Comparison of ENCODE assay signal across 8 mouse cellular contexts in genomic region chr4:148448853-148449245, GRCm38 (mm10). TPM values are rescaled to one million over a fixed set of nuclear protein-coding genes. Genes with fewer than 3 reads are reported as not detected.
DNase-seq lines count a peak whose midpoint lies in the region; ATAC-seq and TF ChIP-seq lines count a peak whose summit lies in the region.

No protein-coding gene starts in this region.

- H3K9me3 ChIP-seq in forebrain, embryonic 15.5 days: no peaks in the 10 kb centered on the region
- no peaks in the 10 kb centered on the region for H3K9me3 ChIP-seq in midbrain, embryonic 12.5 days

- peaks cover 7% of the 10 kb centered on the region for H3K36me3 ChIP-seq in spleen, adult 2 months (ENCODE audit: control insufficient read depth, insufficient read depth, low read length)
- H3K36me3 ChIP-seq in forebrain, embryonic 15.5 days: peaks cover 21% of the 10 kb centered on the region
- H3K36me3 ChIP-seq in midbrain, embryonic 12.5 days: peaks cover 21% of the 10 kb centered on the region

- H3K4me1 ChIP-seq in spleen, adult 2 months (ENCODE audit: control insufficient read depth, insufficient read depth, insufficient read length): peaks cover 9% of the 10 kb centered on the region; the same call in 1 of the 2 replicates
- H3K4me1 ChIP-seq in forebrain, embryonic 15.5 days: peaks cover 38% of the 10 kb centered on the region
- peaks cover 27% of the 10 kb centered on the region for H3K4me1 ChIP-seq in midbrain, embryonic 12.5 days

- H3K9ac ChIP-seq in forebrain, embryonic 15.5 days (replicated peaks): peak overlapping the region; percentile 77
- peak overlapping the region; percentile 94 for H3K9ac ChIP-seq in midbrain, embryonic 12.5 days (replicated peaks)

- intact Hi-C loops in left cerebral cortex, postnatal 14 days (cut with DNase I): no loop called here

- H3K4me3 ChIP-seq in spleen, adult 2 months (ENCODE audit: extremely low read depth, insufficient read depth, insufficient read length): peak overlapping the region; percentile 71
- H3K4me3 ChIP-seq in forebrain, embryonic 15.5 days: peak overlapping the region; percentile 70
- peak overlapping the region; percentile 97 for H3K4me3 ChIP-seq in midbrain, embryonic 12.5 days

- peak overlapping the region; percentile 44 for H3K27ac ChIP-seq in spleen, adult 2 months (ENCODE audit: insufficient read depth, low read length)
- H3K27ac ChIP-seq in forebrain, embryonic 15.5 days (replicated peaks): peak overlapping the region; percentile 74
- peak overlapping the region; percentile 83 for H3K27ac ChIP-seq in midbrain, embryonic 12.5 days (replicated peaks)

- no peaks in the 10 kb centered on the region for H3K27me3 ChIP-seq in spleen, adult 2 months (ENCODE audit: control insufficient read depth, insufficient read depth, low read length)
- H3K27me3 ChIP-seq in forebrain, embryonic 15.5 days: no peaks in the 10 kb centered on the region
- no peaks in the 10 kb centered on the region for H3K27me3 ChIP-seq in midbrain, embryonic 12.5 days

- no peak for ATAC-seq in CD4-positive, CD25-positive, alpha-beta regulatory T cell, adult 4 months
- no peak for ATAC-seq in forebrain, embryonic 15.5 days (replicated peaks)
- no peak for ATAC-seq in midbrain, embryonic 12.5 days (ENCODE audit: low FRiP score, low read depth)

- peak; percentile 51 for DNase-seq in CD4-positive, CD25-positive, alpha-beta regulatory T cell, adult 2 months (ENCODE audit: low read depth, low spot score)
- no peak for DNase-seq in spleen, adult 2 months (ENCODE audit: low read depth in 1 of 2, low spot score in 2 of 2)
- DNase-seq in spleen, adult 18-20 months: no peak
- peak; percentile 36 to 42 for DNase-seq in left cerebral cortex, postnatal 14 days (ENCODE audit: low spot score in 2 of 2)
- no peak for DNase-seq in thymus, postnatal 14 days

- no peak for TF ChIP-seq CTCF in spleen, adult 2 months (IDR thresholded peaks at IDR 0.05; ENCODE audit: extremely low read depth, insufficient read depth, insufficient read length, insufficient replicate concordance)

- 0% methylated on average over 15 of the region's 15 CpGs for WGBS in spleen, adult 2 months
- under 1% methylated on average over 15 of the region's 15 CpGs for WGBS in forebrain, embryonic 15.5 days
- WGBS in midbrain, embryonic 12.5 days: under 1% methylated on average over 15 of the region's 15 CpGs

- peak overlapping the region; percentile 63 for H3K4me2 ChIP-seq in forebrain, embryonic 15.5 days (replicated peaks)
- peak overlapping the region; percentile 75 for H3K4me2 ChIP-seq in midbrain, embryonic 12.5 days (replicated peaks)

- no peak for TF ChIP-seq POLR2A in spleen, adult 2 months (IDR thresholded peaks at IDR 0.05; ENCODE audit: low read depth, low read length)

RNA-seq across cellular contexts. Expression of gene Mtor, which starts 0.4 kb away (rescaled TPM):
- 10 to 100 TPM in 1 of 2 experiments, 1 to 10 TPM in 1; 7.9 to 13.0 TPM for polyA plus RNA-seq in CD4-positive, CD25-positive, alpha-beta regulatory T cell, adult 4 months (2017; shearing (Covaris generic))
- polyA plus RNA-seq in spleen, adult 2 months (2012; rRNA removed): 14.2 and 14.6 TPM in 2 replicates
- 22.6 and 25.1 TPM in 2 replicates for polyA plus RNA-seq in forebrain, embryonic 15.5 days (2015; fragmentation: Nextera tagmentation; extraction: Ambion mirVana)
- 10 to 100 TPM; 87.2 to 89.3 TPM for total RNA-seq in left cerebral cortex, postnatal 14 days (2021)
- 33.3 and 35.4 TPM in 2 replicates for polyA plus RNA-seq in midbrain, embryonic 12.5 days (2016; fragmentation: Nextera tagmentation; extraction: Ambion mirVana)

RNA-seq across cellular contexts. Expression of gene Ubiad1, which starts 4.3 kb away (rescaled TPM):
- polyA plus RNA-seq in CD4-positive, CD25-positive, alpha-beta regulatory T cell, adult 4 months (2017; shearing (Covaris generic)): 10 to 100 TPM in 1 of 2 experiments, 1 to 10 TPM in 1; 8.7 to 12.9 TPM
- polyA plus RNA-seq in spleen, adult 2 months (2012; rRNA removed): 11.3 and 13.2 TPM in 2 replicates
- polyA plus RNA-seq in forebrain, embryonic 15.5 days (2015; fragmentation: Nextera tagmentation; extraction: Ambion mirVana): 18.4 and 19.0 TPM in 2 replicates
- 1 to 10 TPM; 8.8 to 9.5 TPM for total RNA-seq in left cerebral cortex, postnatal 14 days (2021)
- 20.5 and 21.1 TPM in 2 replicates for polyA plus RNA-seq in midbrain, embryonic 12.5 days (2016; fragmentation: Nextera tagmentation; extraction: Ambion mirVana)

RNA-seq across cellular contexts. Expression of gene Angptl7, which starts 51.4 kb away (rescaled TPM):
- under 1 TPM; 0.59 to 0.65 TPM for polyA plus RNA-seq in CD4-positive, CD25-positive, alpha-beta regulatory T cell, adult 4 months (2017; shearing (Covaris generic))
- polyA plus RNA-seq in spleen, adult 2 months (2012; rRNA removed): 1.3 and 3.6 TPM in 2 replicates
- polyA plus RNA-seq in forebrain, embryonic 15.5 days (2015; fragmentation: Nextera tagmentation; extraction: Ambion mirVana): 0.33 and 0.38 TPM in 2 replicates
- under 1 TPM; 0.31 to 0.44 TPM for total RNA-seq in left cerebral cortex, postnatal 14 days (2021)
- polyA plus RNA-seq in midbrain, embryonic 12.5 days (2016; fragmentation: Nextera tagmentation; extraction: Ambion mirVana): 0.27 and 0.51 TPM in 2 replicates

Comparison
In these comparisons a context has a peak if more than half of its experiments do, and no peak if none do; other contexts are left out.
1. DNase-seq: peak in CD4-positive, CD25-positive, alpha-beta regulatory T cell, adult 2 months (single experiment) and left cerebral cortex, postnatal 14 days (2 of 2); none in spleen, adult 2 months (0 of 2), spleen, adult 18-20 months (0 of 2) and thymus, postnatal 14 days (single experiment).
2. Peak in every context shown above with its lines, with median percentiles within 50 percentile points of each other: H3K27ac ChIP-seq and H3K4me3 ChIP-seq.